8 mouse cellular contexts compared by ENCODE assay signal in genomic region chr4:137867675-137868257, GRCm38 (mm10). TPM values are rescaled to one million over a fixed set of nuclear protein-coding genes. Genes with fewer than 3 reads are reported as not detected.
DNase-seq lines count a peak whose midpoint lies in the region; ATAC-seq lines count a peak whose summit lies in the region.

No protein-coding gene starts in this region.

- peaks cover 50% of the 10 kb centered on the region for H3K4me1 ChIP-seq in heart, embryonic 11.5 days (ENCODE audit: control insufficient read depth, insufficient read depth, low read length)
- peaks cover 79% of the 10 kb centered on the region for H3K4me1 ChIP-seq in limb, embryonic 10.5 days

- H3K27me3 ChIP-seq in heart, embryonic 11.5 days (ENCODE audit: control insufficient read depth, insufficient read depth, low read length) = no peaks in the 10 kb centered on the region
- H3K27me3 ChIP-seq in limb, embryonic 10.5 days (ENCODE audit: low read depth, poor library complexity, severe bottlenecking) = no peaks in the 10 kb centered on the region

- ATAC-seq in heart, embryonic 11.5 days (replicated peaks; ENCODE audit: insufficient number of reproducible peaks, low FRiP score, low TSS enrichment) = no peak
- ATAC-seq in cerebellum, adult (ENCODE audit: insufficient number of reproducible peaks, low FRiP score, low TSS enrichment) = no peak

- no peak overlapping the region for H3K4me3 ChIP-seq in heart, embryonic 11.5 days (ENCODE audit: low read depth, low read length)
- H3K4me3 ChIP-seq in limb, embryonic 10.5 days = no peak overlapping the region

- WGBS in heart, embryonic 11.5 days (ENCODE audit: insufficient replicate concordance) = 78% methylated on average over 13 of the region's 13 CpGs
- 71% methylated on average over 13 of the region's 13 CpGs for WGBS in limb, embryonic 10.5 days

- H3K9me3 ChIP-seq in heart, embryonic 11.5 days (replicated peaks; ENCODE audit: control insufficient read depth, low read length) = no peaks in the 10 kb centered on the region
- H3K9me3 ChIP-seq in limb, embryonic 10.5 days (replicated peaks) = no peaks in the 10 kb centered on the region

- no peak overlapping the region for H3K4me2 ChIP-seq in heart, embryonic 11.5 days

- H3K9ac ChIP-seq in heart, embryonic 11.5 days (ENCODE audit: low read depth, low read length) = no peak overlapping the region

- DNase-seq in urinary bladder, postnatal 14 days (ENCODE audit: low spot score) = peak; percentile 69
- no peak for DNase-seq in urinary bladder, postnatal 10 days (ENCODE audit: low spot score)
- no peak for DNase-seq in limb, embryonic 10.5 days (ENCODE audit: low spot score)
- DNase-seq in ovary, postnatal 14 days (ENCODE audit: low spot score) = peak; percentile 44
- DNase-seq in layer of hippocampus, postnatal 36 days = no peak
- no peak for DNase-seq in retina, embryonic 14.5 days (ENCODE audit: low spot score)

- no peaks in the 10 kb centered on the region for H3K36me3 ChIP-seq in heart, embryonic 11.5 days (ENCODE audit: control insufficient read depth, insufficient read depth, low read length)
- H3K36me3 ChIP-seq in limb, embryonic 10.5 days = 0 out of 2 replicates have a peak, but pooled peaks cover 3% of the 10 kb centered on the region

- peak overlapping the region; percentile 1; the same call in 1 of the 2 replicates for H3K27ac ChIP-seq in heart, embryonic 11.5 days (ENCODE audit: low read depth, low read length)
- peak overlapping the region; percentile 37; the same call in 1 of the 2 replicates for H3K27ac ChIP-seq in limb, embryonic 10.5 days

RNA-seq across cellular contexts. Expression of gene Ece1, which starts 5.7 kb away (rescaled TPM):
- polyA plus RNA-seq in heart, embryonic 11.5 days (2014; fragmentation: Nextera tagmentation; extraction: Ambion mirVana) = 129 and 157 TPM in 2 replicates
- polyA plus RNA-seq in limb, embryonic 10.5 days (2016; fragmentation: Nextera tagmentation; extraction: Ambion mirVana) = 41.1 and 41.4 TPM in 2 replicates
- 10 to 100 TPM; 54.4 to 57.3 TPM for total RNA-seq in layer of hippocampus, postnatal 36 days (2021)

Comparison
In these comparisons a context has a peak if more than half of its experiments do, and no peak if none do; other contexts are left out.
1. DNase-seq: peak in urinary bladder, postnatal 14 days (single experiment) and ovary, postnatal 14 days (single experiment); none in urinary bladder, postnatal 10 days (single experiment), limb, embryonic 10.5 days (single experiment), layer of hippocampus, postnatal 36 days (0 of 2) and retina, embryonic 14.5 days (single experiment).